Mouse (Mus musculus) cerebral cortex, adult 2 months (tissue): Measurements from ENCODE around the gene Cyb561d1.

Experiments used
- WGBS: fragments of 180-500 bp; shearing (Covaris S2); methylation state at CpG from one replicate; pipeline ENCODE4 v1.1.7; 2018; 5-methylcytosine and 5-hydroxymethylcytosine counted together

Gene Cyb561d1

GRCm38 (mm10) chr3:108203621-108204325 lies 2.8 kb upstream of the Cyb561d1 start:
- 65% methylated on average over 11 of the region's 11 CpGs for WGBS

DNA sequence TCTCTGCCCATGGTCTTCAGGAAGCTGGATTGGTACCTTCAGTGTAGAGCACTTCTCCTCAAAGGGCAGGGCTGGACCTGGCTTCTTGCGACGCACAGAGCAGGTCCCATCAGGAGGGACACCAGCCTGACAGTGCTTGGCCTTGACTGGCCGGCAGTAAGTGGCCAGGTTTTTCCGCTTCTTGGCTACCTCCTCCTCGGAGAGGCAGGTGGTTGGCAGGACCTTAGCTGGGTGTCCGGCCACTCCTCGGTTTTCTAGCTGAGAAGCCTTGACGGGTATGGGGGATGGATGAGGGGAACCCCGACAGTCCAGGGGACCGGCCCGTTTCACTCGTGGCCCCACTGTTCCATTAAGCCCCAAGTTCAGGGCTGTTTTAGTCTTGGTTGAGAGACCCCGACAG lies 2.2 kb upstream of the Cyb561d1 start:
- 89% methylated on average over 13 of the region's 13 CpGs for WGBS

- 93% methylated on average over 6 of the region's 6 CpGs for WGBS
These were observed 1.8 kb downstream of the Cyb561d1 start for GRCm38 (mm10) chr3:108199231-108199630.

DNA sequence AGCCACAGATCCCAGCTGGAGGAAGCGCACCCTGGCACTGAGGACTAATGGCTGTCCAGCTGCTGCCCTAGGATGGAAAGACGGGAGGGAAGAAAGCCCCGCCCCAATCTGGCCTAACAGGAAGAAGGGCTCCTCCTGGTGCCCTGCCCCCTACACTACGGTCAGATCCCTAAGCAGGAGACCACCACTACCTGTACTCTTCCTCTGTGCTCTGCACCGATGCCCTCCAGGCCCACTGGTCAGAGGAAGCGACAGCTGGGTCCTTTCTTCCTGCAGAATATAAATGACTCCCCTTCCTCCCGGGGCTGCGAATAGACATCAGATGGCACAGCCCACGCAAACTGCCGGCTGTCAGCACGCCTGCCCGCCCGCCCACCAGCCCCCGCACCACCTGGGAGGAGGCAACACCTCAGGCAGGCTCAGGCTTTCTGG lies 3.9 kb downstream of the Cyb561d1 start:
- 27% methylated on average over 14 of the region's 14 CpGs for WGBS

- WGBS, result 44% methylated on average over 7 of the region's 7 CpGs
These were observed 4.9 kb downstream of the Cyb561d1 start for GRCm38 (mm10) chr3:108195941-108196590.

- 92% methylated on average over 4 of the region's 4 CpGs for WGBS
These were observed 5.7 kb downstream of the Cyb561d1 start for GRCm38 (mm10) chr3:108195287-108195686.

GRCm38 (mm10) chr3:108193686-108194085 lies 7.3 kb downstream of the Cyb561d1 start:
- WGBS, result 71% methylated on average over 4 of the region's 4 CpGs

DNA sequence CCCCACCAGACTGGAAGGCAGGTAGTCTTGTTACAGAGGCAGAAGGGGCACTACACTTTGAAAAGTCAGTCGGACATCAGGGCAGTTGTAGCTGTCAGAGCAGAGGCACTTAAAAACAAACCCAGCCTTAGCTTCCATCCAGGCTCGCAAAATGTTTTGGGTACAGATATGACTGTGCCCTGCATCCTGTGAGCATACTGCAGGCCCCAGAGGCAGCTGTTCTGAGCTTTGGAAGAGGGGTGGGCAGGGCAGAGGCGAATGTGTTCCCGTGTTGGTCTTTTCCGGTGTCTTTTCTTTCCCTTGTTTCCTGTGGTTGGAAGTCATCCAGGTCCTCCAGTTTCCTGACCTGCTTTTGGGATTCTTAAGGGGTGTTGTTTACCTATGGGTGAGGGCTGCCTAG lies 11.1 kb downstream of the Cyb561d1 start:
- 27% methylated on average over 5 of the region's 5 CpGs for WGBS

GRCm38 (mm10) chr3:108188716-108189490 lies 12.1 kb downstream of the Cyb561d1 start:
- WGBS, result 65% methylated on average over 9 of the region's 9 CpGs

- 57% methylated on average over 20 of the region's 20 CpGs for WGBS
These were observed 13.8 kb downstream of the Cyb561d1 start for GRCm38 (mm10) chr3:108187111-108187795.

DNA sequence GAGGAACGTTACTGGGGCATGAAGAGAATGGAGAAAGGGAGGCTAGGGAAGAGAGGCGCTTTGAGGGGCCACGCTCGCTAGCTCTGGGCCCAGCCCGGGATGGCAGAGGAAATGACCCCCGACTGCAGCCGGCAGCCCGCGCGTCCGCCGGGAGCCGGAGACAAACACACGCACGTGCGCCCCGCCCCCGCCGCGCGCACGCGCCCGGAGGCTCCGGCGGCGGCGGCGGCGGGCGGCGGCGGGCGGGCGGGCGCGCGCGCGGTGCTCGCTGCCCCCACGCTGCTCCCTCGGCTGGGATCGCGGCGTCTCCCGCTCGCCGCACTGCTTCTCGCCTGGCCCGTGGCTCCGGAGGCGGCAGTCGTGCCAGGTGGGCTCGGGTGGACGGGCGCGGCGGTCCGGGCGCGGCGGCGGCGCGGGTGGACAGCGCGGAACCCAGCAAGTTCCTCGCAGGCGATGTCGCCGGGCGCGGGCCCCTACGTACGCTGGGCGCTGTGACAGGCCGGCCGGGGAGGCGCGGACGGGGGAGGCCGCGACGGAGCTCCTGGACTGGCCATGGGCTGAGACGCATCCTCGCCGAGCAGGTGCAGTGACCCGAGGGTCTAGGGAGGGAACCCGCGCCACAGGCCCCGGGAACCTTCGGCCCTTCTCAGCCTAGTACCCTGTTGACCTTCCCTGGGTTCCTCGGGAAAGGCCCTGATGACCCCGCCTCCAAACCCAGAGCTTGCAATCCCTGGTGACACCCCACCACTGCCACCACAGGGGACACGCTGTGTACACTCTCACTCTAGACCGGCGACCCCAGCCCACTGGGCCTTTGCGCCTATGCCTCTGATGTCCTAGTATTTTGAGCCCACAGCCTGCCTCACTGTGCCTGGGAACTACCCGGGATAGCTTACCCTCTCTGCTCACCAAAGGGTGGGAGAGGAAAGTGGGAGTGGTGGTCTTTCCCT lies 14.6 kb downstream of the Cyb561d1 start, which contains the start of gene Amigo1:
Amigo1 (plus strand) TSS at position 238 of the 950 bp plus-strand sequence.
- whole genome bisulfite sequencing, result 2% methylated on average over 91 of the region's 100 CpGs

- 6% methylated on average over 16 of the region's 16 CpGs for WGBS
These were observed 15.4 kb downstream of the Cyb561d1 start for GRCm38 (mm10) chr3:108185460-108186097.

GRCm38 (mm10) chr3:108184742-108185141 lies 16.3 kb downstream of the Cyb561d1 start:
- WGBS, result 88% methylated on average over 3 of the region's 3 CpGs

DNA sequence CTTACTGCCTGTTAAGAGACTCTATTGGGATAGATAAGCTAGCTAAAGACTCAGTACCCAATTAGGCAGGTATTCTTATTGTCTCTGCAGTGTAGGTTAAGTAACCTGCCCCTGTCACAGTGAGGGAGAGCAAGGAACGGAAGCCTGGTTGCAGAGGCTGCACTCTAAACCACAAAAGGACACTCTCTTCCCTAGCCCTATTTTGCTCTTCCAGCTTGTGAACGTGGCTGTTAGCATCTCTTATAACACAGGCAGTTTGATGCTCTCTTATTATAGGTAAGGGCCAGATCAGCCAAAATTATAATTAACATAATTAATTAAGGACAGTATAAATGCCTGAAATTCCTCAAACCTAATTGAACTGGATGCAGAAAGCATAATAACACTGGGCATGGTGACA lies 20.5 kb downstream of the Cyb561d1 start:
- WGBS, result 65% methylated on average over 2 of the region's 2 CpGs

DNA sequence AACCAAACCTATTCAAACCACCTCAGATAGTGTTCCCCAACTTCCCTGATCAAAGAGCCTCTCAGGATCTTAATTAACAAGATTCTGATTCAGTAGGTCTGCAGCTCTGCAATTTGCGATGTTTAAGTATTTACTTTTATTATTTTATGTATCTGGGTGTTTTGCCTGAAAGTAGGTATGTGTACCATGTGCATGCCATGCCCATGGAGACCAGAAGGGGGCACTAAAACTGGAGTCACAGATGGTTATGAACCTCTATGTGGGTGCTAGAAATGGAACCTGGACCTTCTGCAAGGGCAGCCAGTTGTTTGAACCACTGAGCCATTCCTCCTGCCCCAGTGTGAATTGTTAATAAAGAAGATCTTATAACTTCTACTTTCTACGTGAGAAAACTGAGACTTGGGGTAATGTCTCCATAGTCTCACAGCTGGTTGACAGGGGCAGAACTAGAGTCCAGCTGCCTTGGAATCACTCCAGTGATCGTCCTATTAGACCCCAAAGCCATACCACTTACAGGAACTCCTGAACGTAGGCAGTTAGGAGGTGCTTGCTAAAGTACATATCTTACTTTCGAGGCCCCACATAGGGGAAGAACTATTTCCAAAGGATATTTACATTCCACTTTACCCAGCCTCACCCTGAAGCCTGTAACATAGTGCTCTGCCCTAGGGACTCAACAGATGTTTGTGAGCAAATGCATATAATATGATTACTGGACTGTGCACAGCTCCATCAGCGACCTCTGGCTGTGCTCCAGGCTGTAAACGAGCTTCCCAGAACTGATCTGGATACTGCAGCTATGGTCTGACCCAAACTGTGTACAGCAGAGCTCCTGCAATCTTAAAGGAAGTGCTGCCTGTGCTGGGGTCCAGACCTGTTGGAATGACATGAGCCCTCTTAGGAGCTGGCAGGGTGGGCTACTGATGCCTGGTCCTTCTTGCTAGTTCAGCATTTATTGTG lies 22.0 kb downstream of the Cyb561d1 start:
- WGBS, result 76% methylated on average over 7 of the region's 7 CpGs

DNA sequence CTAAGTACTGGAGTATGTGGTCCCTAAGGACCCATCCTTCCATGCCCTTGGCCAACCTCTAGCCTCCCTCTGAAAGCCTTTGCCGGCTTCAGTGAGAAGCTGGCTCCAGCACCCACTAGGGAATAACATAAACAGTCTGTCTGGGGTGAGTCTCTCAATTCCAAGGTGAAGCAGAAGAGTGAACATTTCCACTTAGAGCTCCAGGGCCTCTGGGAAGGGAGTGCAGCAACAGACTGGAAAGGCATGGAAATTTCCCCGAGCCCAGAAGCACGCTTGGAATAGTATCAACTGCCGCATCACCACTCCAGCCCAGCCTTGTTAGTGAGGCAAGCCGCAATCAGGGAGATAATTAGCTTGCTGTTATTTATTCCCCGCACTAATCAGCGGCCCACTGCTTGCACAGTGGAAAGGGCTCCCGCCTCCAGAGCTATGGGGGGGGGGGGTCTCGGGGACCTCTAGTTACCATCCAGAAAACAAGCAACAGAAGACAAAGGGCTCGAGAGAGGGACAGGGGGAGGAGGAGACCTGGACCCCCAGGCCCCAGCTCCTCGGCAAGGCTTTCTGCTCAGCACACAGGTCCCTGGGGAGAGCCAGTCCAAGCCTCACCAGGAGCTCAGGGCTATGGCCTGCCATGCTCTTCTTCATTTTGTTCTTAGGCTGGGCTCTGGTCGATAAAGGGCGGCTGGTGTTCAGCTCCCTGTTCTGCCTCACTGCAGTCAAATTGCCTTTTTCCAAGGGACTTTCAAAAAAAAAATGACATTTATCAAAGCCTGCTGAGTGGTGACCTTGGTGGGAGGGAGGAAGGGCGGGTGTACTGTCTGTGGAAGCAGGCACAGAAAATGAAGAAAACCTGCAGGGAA lies 26.1 kb downstream of the Cyb561d1 start:
- WGBS, result 22% methylated on average over 14 of the region's 14 CpGs

DNA sequence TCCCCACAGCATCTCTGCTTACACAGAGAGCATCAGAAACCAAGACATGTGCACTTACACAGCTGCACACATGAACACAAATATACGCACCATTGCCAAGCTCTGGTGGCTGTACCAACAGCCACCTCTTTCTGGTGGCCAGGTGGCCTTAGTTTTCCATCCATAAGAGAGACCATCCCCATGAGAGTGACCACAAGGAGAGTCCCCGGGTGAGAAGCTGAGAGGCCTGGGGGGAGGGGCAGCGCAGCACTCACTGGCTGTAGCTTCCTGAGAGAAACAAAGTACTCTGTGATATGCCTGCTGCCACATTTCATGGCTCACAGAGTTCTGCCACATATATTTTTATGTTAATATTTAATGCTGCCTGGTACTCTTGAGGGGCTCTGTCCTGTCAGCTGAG lies 31.8 kb downstream of the Cyb561d1 start:
- WGBS, result 66% methylated on average over 3 of the region's 3 CpGs

- WGBS, result 62% methylated on average over 14 of the region's 14 CpGs
These were observed 33.5 kb downstream of the Cyb561d1 start for GRCm38 (mm10) chr3:108167499-108167898.
